Mouse (Mus musculus): ENCODE data around the gene Hmg20b. TPM values are rescaled to one million over a fixed set of nuclear protein-coding genes. Genes with fewer than 3 reads are reported as not detected.

Hmg20b gene
- polyA plus RNA-seq, 1 experiment from 2014 or later, result 128 TPM

GRCm38 (mm10) chr10:81302781-81303218 is 47.5 kb downstream of the Hmg20b start:
- H3K4me1 ChIP-seq (replicated peaks), result peaks cover 72% of the 10 kb centered on the region
- H3K4me3 ChIP-seq, result peak overlapping the region; percentile 23; the same call in 1 of the 2 replicates
- H3K36me3 ChIP-seq, result peaks cover 52% of the 10 kb centered on the region

GRCm38 (mm10) chr10:81302288-81302687 is 48.0 kb downstream of the Hmg20b start:
- no peaks in the 10 kb centered on the region for H3K27me3 ChIP-seq (ENCODE audit: insufficient read depth, poor library complexity, severe bottlenecking)
- H3K4me1 ChIP-seq (replicated peaks), result peaks cover 77% of the 10 kb centered on the region
- H3K4me3 ChIP-seq, result peak overlapping the region; percentile 23; the same call in 1 of the 2 replicates

More at GRCm38 (mm10) chr10:81302781-81303218, 47.5 kb downstream of the Hmg20b start:
- WGBS, result 75% methylated on average over 14 of the region's 14 CpGs
- Histone ChIP-seq H3K27ac (peak overlapping the region; percentile 53), H3K9me3 (no peaks in the 10 kb centered on the region), H3K27me3 (ENCODE audit: insufficient read depth, poor library complexity, severe bottlenecking) (no peaks in the 10 kb centered on the region)
- no peak for DNase-seq (ENCODE audit: low spot score)

GRCm38 (mm10) chr10:81301321-81301720 is 49.0 kb downstream of the Hmg20b start:
- DNase-seq (ENCODE audit: low spot score), result no peak
- H3K4me1 ChIP-seq (replicated peaks), result peaks cover 78% of the 10 kb centered on the region
- no peak overlapping the region for H3K27ac ChIP-seq
- WGBS, result 80% methylated on average over 9 of the region's 9 CpGs
- H3K9me3 ChIP-seq, result no peaks in the 10 kb centered on the region
- no peak overlapping the region for H3K4me3 ChIP-seq
- H3K27me3 ChIP-seq (ENCODE audit: insufficient read depth, poor library complexity, severe bottlenecking), result no peaks in the 10 kb centered on the region
- H3K36me3 ChIP-seq, result peaks cover 37% of the 10 kb centered on the region

More at GRCm38 (mm10) chr10:81302288-81302687, 48.0 kb downstream of the Hmg20b start:
- H3K36me3 ChIP-seq, result peaks cover 47% of the 10 kb centered on the region
- H3K9me3 ChIP-seq, result no peaks in the 10 kb centered on the region
- 60% methylated on average over 4 of the region's 4 CpGs for WGBS
- DNase-seq (ENCODE audit: low spot score), result no peak
- peak overlapping the region; percentile 53 for H3K27ac ChIP-seq

GRCm38 (mm10) chr10:81300352-81300907 is 49.9 kb downstream of the Hmg20b start:
- H3K4me3 ChIP-seq, result no peak overlapping the region
- H3K9me3 ChIP-seq, result no peaks in the 10 kb centered on the region
- H3K27me3 ChIP-seq (ENCODE audit: insufficient read depth, poor library complexity, severe bottlenecking), result no peaks in the 10 kb centered on the region
- H3K36me3 ChIP-seq, result peaks cover 36% of the 10 kb centered on the region
- peaks cover 78% of the 10 kb centered on the region for H3K4me1 ChIP-seq (replicated peaks)
- H3K27ac ChIP-seq, result no peak overlapping the region
- DNase-seq (ENCODE audit: low spot score), result no peak
- 85% methylated on average over 9 of the region's 9 CpGs for WGBS

- no peak for DNase-seq (ENCODE audit: low spot score)
- 90% methylated on average over 14 of the region's 14 CpGs for WGBS
- Histone ChIP-seq H3K4me1 (replicated peaks) (peaks cover 76% of the 10 kb centered on the region), H3K36me3 (peaks cover 33% of the 10 kb centered on the region), H3K27me3 (ENCODE audit: insufficient read depth, poor library complexity, severe bottlenecking) (no peaks in the 10 kb centered on the region), H3K9me3 (no peaks in the 10 kb centered on the region), H3K27ac (peak overlapping the region; percentile 36; the same call in 1 of the 2 replicates), H3K4me3 (no peak overlapping the region)
Observed at GRCm38 (mm10) chr10:81299585-81300351, 50.5 kb downstream of the Hmg20b start.

- 0 out of 2 replicates have a peak overlapping the region, but pooled peaks have one; percentile 26 for H3K27ac ChIP-seq
- no peak for DNase-seq (ENCODE audit: low spot score)
- peaks cover 78% of the 10 kb centered on the region for H3K4me1 ChIP-seq (replicated peaks)
- H3K36me3 ChIP-seq, result peaks cover 31% of the 10 kb centered on the region
- H3K27me3 ChIP-seq (ENCODE audit: insufficient read depth, poor library complexity, severe bottlenecking), result no peaks in the 10 kb centered on the region
- no peak overlapping the region for H3K4me3 ChIP-seq
- 93% methylated on average over 17 of the region's 17 CpGs for WGBS
- H3K9me3 ChIP-seq, result no peaks in the 10 kb centered on the region
Observed at GRCm38 (mm10) chr10:81298369-81299100, 51.7 kb downstream of the Hmg20b start.

- peak overlapping the region; percentile 60 for H3K27ac ChIP-seq
Observed at GRCm38 (mm10) chr10:81297845-81298244, 52.4 kb downstream of the Hmg20b start.

GRCm38 (mm10) chr10:81297246-81297645 is 53.0 kb downstream of the Hmg20b start:
- Histone ChIP-seq H3K4me3 (no peak overlapping the region; the same call in 1 of the 2 replicates), H3K9me3 (no peaks in the 10 kb centered on the region), H3K36me3 (peaks cover 20% of the 10 kb centered on the region), H3K27me3 (ENCODE audit: insufficient read depth, poor library complexity, severe bottlenecking) (peaks cover under 1% of the 10 kb centered on the region; the same call in 1 of the 2 replicates), H3K27ac (peak overlapping the region; percentile 60), H3K4me1 (replicated peaks) (peaks cover 69% of the 10 kb centered on the region)
- DNase-seq (ENCODE audit: low spot score), result no peak
- 72% methylated on average over 6 of the region's 6 CpGs for WGBS

More at GRCm38 (mm10) chr10:81297845-81298244, 52.4 kb downstream of the Hmg20b start:
- no peak for DNase-seq (ENCODE audit: low spot score)
- no peaks in the 10 kb centered on the region for H3K9me3 ChIP-seq
- peaks cover 24% of the 10 kb centered on the region for H3K36me3 ChIP-seq
- H3K4me3 ChIP-seq, result no peak overlapping the region; the same call in 1 of the 2 replicates
- no peaks in the 10 kb centered on the region for H3K27me3 ChIP-seq (ENCODE audit: insufficient read depth, poor library complexity, severe bottlenecking)
- H3K4me1 ChIP-seq (replicated peaks), result peaks cover 74% of the 10 kb centered on the region
- 62% methylated on average over 10 of the region's 10 CpGs for WGBS

Other genes with a start within 250 kb of the Hmg20b start
- 218 and 261 TPM in 2 replicates for gene Map2k2, start 244.6 kb downstream of the Hmg20b start, polyA plus RNA-seq (2016; fragmentation: Nextera tagmentation; extraction: Ambion mirVana)
- gene Zbtb7a, start 215.3 kb downstream of the Hmg20b start, polyA plus RNA-seq (2016; fragmentation: Nextera tagmentation; extraction: Ambion mirVana), result 9.4 and 12.4 TPM in 2 replicates
- 64.1 and 72.2 TPM in 2 replicates for gene Pias4, start 182.6 kb downstream of the Hmg20b start, polyA plus RNA-seq (2016; fragmentation: Nextera tagmentation; extraction: Ambion mirVana)
- gene Eef2, start 173.8 kb downstream of the Hmg20b start, polyA plus RNA-seq (2016; fragmentation: Nextera tagmentation; extraction: Ambion mirVana), result 495 and 570 TPM in 2 replicates
- gene Dapk3, start 167.5 kb downstream of the Hmg20b start, polyA plus RNA-seq (2016; fragmentation: Nextera tagmentation; extraction: Ambion mirVana), result 58.3 and 75.6 TPM in 2 replicates
- gene 4930442H23Rik, start 166.6 kb downstream of the Hmg20b start, polyA plus RNA-seq (2016; fragmentation: Nextera tagmentation; extraction: Ambion mirVana), result not detected in 2 replicates
- gene Nmrk2, start 148.4 kb downstream of the Hmg20b start, polyA plus RNA-seq (2016; fragmentation: Nextera tagmentation; extraction: Ambion mirVana), result not detected in 2 replicates
- 7.6 and 25.9 TPM in 2 replicates for gene Atcay, start 119.6 kb downstream of the Hmg20b start, polyA plus RNA-seq (2016; fragmentation: Nextera tagmentation; extraction: Ambion mirVana)
- gene Zfr2, start 117.3 kb downstream of the Hmg20b start, polyA plus RNA-seq (2016; fragmentation: Nextera tagmentation; extraction: Ambion mirVana), result 5.1 and 6.7 TPM in 2 replicates
- gene Matk, start 97.5 kb downstream of the Hmg20b start, polyA plus RNA-seq (2016; fragmentation: Nextera tagmentation; extraction: Ambion mirVana), result 3.9 and 4.9 TPM in 2 replicates
- gene Mrpl54, start 83.5 kb downstream of the Hmg20b start, polyA plus RNA-seq (2016; fragmentation: Nextera tagmentation; extraction: Ambion mirVana), result 238 and 239 TPM in 2 replicates
- 46.2 and 54.6 TPM in 2 replicates for gene Apba3, start 83.5 kb downstream of the Hmg20b start, polyA plus RNA-seq (2016; fragmentation: Nextera tagmentation; extraction: Ambion mirVana)
- gene Tjp3, start 58.9 kb downstream of the Hmg20b start, polyA plus RNA-seq (2016; fragmentation: Nextera tagmentation; extraction: Ambion mirVana), result 7.0 and 9.0 TPM in 2 replicates
- gene Pip5k1c, start 57.5 kb downstream of the Hmg20b start, polyA plus RNA-seq (2016; fragmentation: Nextera tagmentation; extraction: Ambion mirVana), result 62.1 and 78.5 TPM in 2 replicates
- gene Cactin, start 29.4 kb downstream of the Hmg20b start, polyA plus RNA-seq (2016; fragmentation: Nextera tagmentation; extraction: Ambion mirVana), result 53.2 and 58.8 TPM in 2 replicates
- 3.3 and 3.6 TPM in 2 replicates for gene Tbxa2r, start 21.7 kb downstream of the Hmg20b start, polyA plus RNA-seq (2016; fragmentation: Nextera tagmentation; extraction: Ambion mirVana)
- not detected in 2 replicates for gene Gipc3, start 7.2 kb downstream of the Hmg20b start, polyA plus RNA-seq (2016; fragmentation: Nextera tagmentation; extraction: Ambion mirVana)
- 9.2 and 12.9 TPM in 2 replicates for gene Mfsd12, start 7.0 kb upstream of the Hmg20b start, polyA plus RNA-seq (2016; fragmentation: Nextera tagmentation; extraction: Ambion mirVana)
- gene 4930404N11Rik, start 15.3 kb upstream of the Hmg20b start, polyA plus RNA-seq (2016; fragmentation: Nextera tagmentation; extraction: Ambion mirVana), result 0.61 and 0.62 TPM in 2 replicates
- 138 and 143 TPM in 2 replicates for gene Fzr1, start 28.0 kb upstream of the Hmg20b start, polyA plus RNA-seq (2016; fragmentation: Nextera tagmentation; extraction: Ambion mirVana)
- 95.8 and 98.2 TPM in 2 replicates for gene Dohh, start 33.9 kb upstream of the Hmg20b start, polyA plus RNA-seq (2016; fragmentation: Nextera tagmentation; extraction: Ambion mirVana)
- gene Gm48551, start 34.0 kb upstream of the Hmg20b start, polyA plus RNA-seq (2016; fragmentation: Nextera tagmentation; extraction: Ambion mirVana), result 4.0 and 4.8 TPM in 2 replicates
- 1.0 and 2.5 TPM in 2 replicates for gene Gm48552, start 38.5 kb upstream of the Hmg20b start, polyA plus RNA-seq (2016; fragmentation: Nextera tagmentation; extraction: Ambion mirVana)
- 2.7 and 3.0 TPM in 2 replicates for gene Smim24, start 42.6 kb upstream of the Hmg20b start, polyA plus RNA-seq (2016; fragmentation: Nextera tagmentation; extraction: Ambion mirVana)
- gene Nfic, start 105.2 kb upstream of the Hmg20b start, polyA plus RNA-seq (2016; fragmentation: Nextera tagmentation; extraction: Ambion mirVana), result 10.5 and 16.0 TPM in 2 replicates
- 3.1 and 12.9 TPM in 2 replicates for gene Celf5, start 132.2 kb upstream of the Hmg20b start, polyA plus RNA-seq (2016; fragmentation: Nextera tagmentation; extraction: Ambion mirVana)
- 87.4 and 92.6 TPM in 2 replicates for gene Ncln, start 145.9 kb upstream of the Hmg20b start, polyA plus RNA-seq (2016; fragmentation: Nextera tagmentation; extraction: Ambion mirVana)
- gene S1pr4, start 149.7 kb upstream of the Hmg20b start, polyA plus RNA-seq (2016; fragmentation: Nextera tagmentation; extraction: Ambion mirVana), result 0.39 and 0.42 TPM in 2 replicates
- 0.63 and 1.6 TPM in 2 replicates for gene Gna15, start 173.7 kb upstream of the Hmg20b start, polyA plus RNA-seq (2016; fragmentation: Nextera tagmentation; extraction: Ambion mirVana)
- gene Gna11, start 194.7 kb upstream of the Hmg20b start, polyA plus RNA-seq (2016; fragmentation: Nextera tagmentation; extraction: Ambion mirVana), result 71.2 and 76.9 TPM in 2 replicates
- gene Aes, start 209.0 kb upstream of the Hmg20b start, polyA plus RNA-seq (2016; fragmentation: Nextera tagmentation; extraction: Ambion mirVana), result 297 and 430 TPM in 2 replicates
- gene Tle2, start 224.1 kb upstream of the Hmg20b start, polyA plus RNA-seq (2016; fragmentation: Nextera tagmentation; extraction: Ambion mirVana), result 8.6 and 15.7 TPM in 2 replicates